ENCODE assay signal across 27 mouse cellular contexts in genomic region chr1:171627801-171628200, GRCm38 (mm10). TPM values are rescaled to one million over a fixed set of nuclear protein-coding genes. Genes with fewer than 3 reads are reported as not detected.
DNase-seq lines count a peak whose midpoint lies in the region; ATAC-seq and TF ChIP-seq lines count a peak whose summit lies in the region.
"Had no signal": no experiment of that assay in that cellular context is flagged by ENCODE, and none has a peak within 500 bp of the region (broad histone marks: within the 10 kb centered on the region; RNA-seq: fewer than 3 reads in every experiment).

No protein-coding gene starts in this region.

- no peak overlapping the region for H3K4me2 ChIP-seq in heart, embryonic 11.5 days
- H3K4me2 ChIP-seq: forebrain, embryonic 13.5 days; heart, embryonic 13.5 days; hindbrain, embryonic 14.5 days; intestine, embryonic 15.5 days had no signal

- no peak for ATAC-seq in heart, embryonic 11.5 days (replicated peaks; ENCODE audit: insufficient number of reproducible peaks, low FRiP score, low TSS enrichment)
- ATAC-seq in inflammation-experienced regulatory T-cells, adult 6 months = peak; percentile 28
- ATAC-seq: CD4-positive, CD25-positive, alpha-beta regulatory T cell, adult 4 months; forebrain, embryonic 13.5 days; forebrain, embryonic 16.5 days; hindbrain, postnatal 0 days; intestine, embryonic 15.5 days had no signal

- no peaks in the 10 kb centered on the region for H3K27me3 ChIP-seq in heart, embryonic 11.5 days (ENCODE audit: control insufficient read depth, insufficient read depth, low read length)
- no peaks in the 10 kb centered on the region for H3K27me3 ChIP-seq in small intestine, adult 2 months (ENCODE audit: control insufficient read depth, insufficient read depth, low read length)
- H3K27me3 ChIP-seq: forebrain, embryonic 13.5 days; heart, embryonic 13.5 days; intestine, embryonic 15.5 days had no signal

- H3K27ac ChIP-seq in heart, embryonic 11.5 days (ENCODE audit: low read depth, low read length) = no peak overlapping the region
- peak overlapping the region; percentile 46 for H3K27ac ChIP-seq in small intestine, adult 2 months (ENCODE audit: insufficient read depth, low read depth, low read length)
- H3K27ac ChIP-seq: forebrain, embryonic 10.5 days; forebrain, embryonic 13.5 days; gastrocnemius, adult 2 months; heart, embryonic 13.5 days; hindbrain, embryonic 14.5 days; hindbrain, postnatal 0 days; intestine, embryonic 15.5 days had no signal

- no peaks in the 10 kb centered on the region for H3K4me1 ChIP-seq in heart, embryonic 11.5 days (ENCODE audit: control insufficient read depth, insufficient read depth, low read length)
- no peaks in the 10 kb centered on the region for H3K4me1 ChIP-seq in small intestine, adult 2 months (ENCODE audit: control insufficient read depth, insufficient read depth, insufficient read length, low read length)
- H3K4me1 ChIP-seq: forebrain, embryonic 10.5 days; forebrain, embryonic 13.5 days; intestine, embryonic 15.5 days had no signal

- TF ChIP-seq CTCF in small intestine, adult 2 months (IDR thresholded peaks at IDR 0.05; ENCODE audit: extremely low read depth, insufficient read length, insufficient replicate concordance, low read depth, low read length) = no peak

- no peaks in the 10 kb centered on the region for H3K36me3 ChIP-seq in heart, embryonic 11.5 days (ENCODE audit: control insufficient read depth, insufficient read depth, low read length)
- no peaks in the 10 kb centered on the region for H3K36me3 ChIP-seq in small intestine, adult 2 months (ENCODE audit: control insufficient read depth, insufficient read depth, low read length)
- H3K36me3 ChIP-seq: forebrain, embryonic 10.5 days; heart, embryonic 13.5 days; intestine, embryonic 15.5 days had no signal

- H3K9ac ChIP-seq in heart, embryonic 11.5 days (ENCODE audit: low read depth, low read length) = no peak overlapping the region
- H3K9ac ChIP-seq: forebrain, embryonic 13.5 days; heart, embryonic 13.5 days; hindbrain, embryonic 14.5 days; intestine, embryonic 15.5 days had no signal

- 73% methylated on average over 3 of the region's 3 CpGs for WGBS in heart, embryonic 11.5 days (ENCODE audit: insufficient replicate concordance)
- WGBS in small intestine, adult 2 months = 66% methylated on average over 3 of the region's 3 CpGs

- H3K9me3 ChIP-seq in heart, embryonic 11.5 days (replicated peaks; ENCODE audit: control insufficient read depth, low read length) = no peaks in the 10 kb centered on the region
- H3K9me3 ChIP-seq: forebrain, embryonic 10.5 days; forebrain, embryonic 13.5 days; intestine, embryonic 15.5 days had no signal

- DNase-seq in heart, adult 11 months = peak; percentile 64
- DNase-seq in urinary bladder, postnatal 4 days (ENCODE audit: low spot score in 2 of 2) = no peak
- DNase-seq in kidney, postnatal 14 days = no peak
- DNase-seq: adrenal gland, adult 2 months; adrenal gland, postnatal 14 days; B cell, adult 2 months; cerebellum, adult 18-20 months; cerebellum, adult 9-10 months; cerebellum, postnatal 14 days; gastrocnemius, adult 2 months; gastrocnemius, postnatal 14 days; heart, adult 18-20 months; heart, postnatal 14 days; heart, postnatal 4 days had no signal

- no peak overlapping the region for H3K4me3 ChIP-seq in heart, embryonic 11.5 days (ENCODE audit: low read depth, low read length)
- no peak overlapping the region for H3K4me3 ChIP-seq in small intestine, adult 2 months (ENCODE audit: low read depth, low read length)
- H3K4me3 ChIP-seq: forebrain, embryonic 10.5 days; forebrain, embryonic 13.5 days; gastrocnemius, adult 2 months; heart, embryonic 13.5 days; intestine, embryonic 15.5 days had no signal

- TF ChIP-seq POLR2A in small intestine, adult 2 months (IDR thresholded peaks at IDR 0.05; ENCODE audit: low read depth, low read length) = no peak

RNA-seq across cellular contexts. Expression of gene Ly9, which starts 20.6 kb away (rescaled TPM):
- not detected in 2 replicates for polyA plus RNA-seq in heart, embryonic 11.5 days (2014; fragmentation: Nextera tagmentation; extraction: Ambion mirVana)
- 10 to 100 TPM; 58.2 to 92.2 (median 79.1) TPM for polyA plus RNA-seq in inflammation-experienced regulatory T-cells, adult 6 months (2017; shearing (Covaris generic))
- 0.85 and 1.5 TPM in 2 replicates for polyA plus RNA-seq in small intestine, adult 2 months (2012; rRNA removed)
- polyA plus RNA-seq: embryonic facial prominence, embryonic 11.5 days; forebrain, embryonic 10.5 days; forebrain, embryonic 13.5 days; forebrain, embryonic 16.5 days; hindbrain, embryonic 11.5 days; hindbrain, embryonic 14.5 days; hindbrain, postnatal 0 days had no signal

RNA-seq across cellular contexts. Expression of gene Slamf7, which starts 25.0 kb away (rescaled TPM):
- not detected in 2 replicates for polyA plus RNA-seq in heart, embryonic 11.5 days (2014; fragmentation: Nextera tagmentation; extraction: Ambion mirVana)
- polyA plus RNA-seq in inflammation-experienced regulatory T-cells, adult 6 months (2017; shearing (Covaris generic)) = 10 to 100 TPM in 2 of 3 experiments, 1 to 10 TPM in 1; 8.5 to 62.5 (median 12.3) TPM
- 1.2 and 1.6 TPM in 2 replicates for polyA plus RNA-seq in small intestine, adult 2 months (2012; rRNA removed)
- polyA plus RNA-seq: embryonic facial prominence, embryonic 11.5 days; forebrain, embryonic 10.5 days; forebrain, embryonic 13.5 days; forebrain, embryonic 16.5 days; heart, embryonic 13.5 days; hindbrain, embryonic 11.5 days; hindbrain, embryonic 14.5 days; hindbrain, postnatal 0 days had no signal

RNA-seq across cellular contexts. Expression of gene Cd48, which starts 54.0 kb away (rescaled TPM):
- 0.18 and 0.53 TPM in 2 replicates for polyA plus RNA-seq in heart, embryonic 11.5 days (2014; fragmentation: Nextera tagmentation; extraction: Ambion mirVana)
- polyA plus RNA-seq in inflammation-experienced regulatory T-cells, adult 6 months (2017; shearing (Covaris generic)) = 1,000 to 10,000 TPM in 1 of 3 experiments, 100 to 1,000 TPM in 2; 432 to 1,060 (median 516) TPM
- polyA plus RNA-seq in small intestine, adult 2 months (2012; rRNA removed) = 3.9 and 5.6 TPM in 2 replicates

Comparison
In these comparisons a context has a peak if more than half of its experiments do, and no peak if none do; other contexts are left out.
1. RNA of gene Ly9, which starts 20.6 kb away (polyA plus RNA-seq): 58.2 to 92.2 TPM in inflammation-experienced regulatory T-cells, adult 6 months; 0.85 to 1.5 TPM in small intestine, adult 2 months and not detected in heart, embryonic 11.5 days; every median in the first group is over 10 times any median in the second.
2. RNA of gene Cd48, which starts 54.0 kb away (polyA plus RNA-seq): 432 to 1,060 TPM in inflammation-experienced regulatory T-cells, adult 6 months; 3.9 to 5.6 TPM in small intestine, adult 2 months and 0.18 to 0.53 TPM in heart, embryonic 11.5 days; every median in the first group is over 10 times any median in the second.